Mouse (Mus musculus) intestine, embryonic 15.5 days (tissue): ENCODE measurements around the gene Tmem45b. TPM values are rescaled to one million over a fixed set of nuclear protein-coding genes. Genes with fewer than 3 reads are reported as not detected.

ENCODE experiments used
- ATAC-seq: fragments of 200-750 bp; cut with Nextera tagmentation; 2 replicates; pipeline ENCODE4 v1.8.0; 2017; ENCODE audit warnings: moderate TSS enrichment, moderate library complexity
- H3K27ac ChIP-seq: fragments of 300-500 bp; sonication (generic); 2 replicates; pipeline ENCODE4 v1.5.1; 2015; ENCODE audit warnings: mild to moderate bottlenecking, inconsistent platforms
- H3K27me3 ChIP-seq: fragments of 300-500 bp; sonication (generic); replicated peaks from 2 replicates; pipeline ENCODE4 v1.6.1; 2015; ENCODE audit warnings: inconsistent platforms
- H3K36me3 ChIP-seq: fragments of 300-500 bp; sonication (generic); 2 replicates; pipeline ENCODE4 v1.6.1; 2015; ENCODE audit warnings: inconsistent platforms
- H3K4me1 ChIP-seq: fragments of 300-500 bp; sonication (generic); replicated peaks from 2 replicates; pipeline ENCODE4 v1.6.1; 2015; ENCODE audit warnings: inconsistent platforms
- H3K4me2 ChIP-seq: fragments of 300-500 bp; sonication (generic); replicated peaks from 2 replicates; pipeline ENCODE4 v1.6.1; 2015; ENCODE audit warnings: mild to moderate bottlenecking, inconsistent platforms
- H3K4me3 ChIP-seq: fragments of 300-500 bp; sonication (generic); replicated peaks from 2 replicates; pipeline ENCODE4 v1.5.1; 2015; ENCODE audit warnings: inconsistent platforms
- H3K9ac ChIP-seq: fragments of 300-500 bp; sonication (generic); 2 replicates; pipeline ENCODE4 v1.6.1; 2015; ENCODE audit warnings: inconsistent platforms
- H3K9me3 ChIP-seq: fragments of 300-500 bp; sonication (generic); 2 replicates; pipeline ENCODE4 v1.6.1; 2016; ENCODE audit warnings: inconsistent platforms
- WGBS: fragments of 180-500 bp; shearing (Covaris S2); methylation state at CpG from one replicate; pipeline ENCODE4 v1.1.7; 2015; 5-methylcytosine and 5-hydroxymethylcytosine counted together
- polyA plus RNA-seq: library from polyadenylated mRNA; unstranded; fragments of >200 nt; fragmentation: Nextera tagmentation; extraction: Ambion mirVana; gene quantifications from 2 replicates; pipeline ENCODE4 v1.2.1, GENCODE M21; 2015

Gene Tmem45b
- polyA plus RNA-seq, 1 experiment from 2014 or later: 74.8 TPM

DNA sequence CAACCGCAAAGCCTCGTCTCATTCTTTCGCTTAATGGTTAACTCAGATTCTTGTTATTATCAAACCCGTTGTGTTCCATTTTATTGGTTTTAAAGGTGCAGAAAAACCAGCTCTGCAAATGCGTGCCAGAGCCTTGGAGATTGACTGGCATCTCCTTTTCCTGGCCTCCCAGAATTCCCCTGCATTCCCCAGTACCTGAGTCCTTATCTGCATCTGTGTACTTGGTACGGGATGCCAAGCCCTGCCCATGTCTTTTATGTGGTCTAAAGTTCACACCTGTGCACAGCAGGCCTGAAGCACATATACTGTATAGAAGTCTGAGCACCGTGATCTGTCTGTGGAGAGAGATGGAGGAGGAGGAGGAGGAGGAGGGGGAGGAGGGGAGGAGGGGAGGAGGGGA lies 26.4 kb downstream of the Tmem45b start:
- Histone ChIP-seq H3K9me3 (no peaks in the 10 kb centered on the region), H3K27ac (no peak overlapping the region), H3K4me3 (no peak overlapping the region), H3K36me3 (no peaks in the 10 kb centered on the region), H3K4me2 (peak overlapping the region; percentile 30; the same call in 1 of the 2 replicates), H3K9ac (no peak overlapping the region), H3K27me3 (no peaks in the 10 kb centered on the region), H3K4me1 (0 out of 2 replicates have a peak, but pooled peaks cover 1% of the 10 kb centered on the region)
- ATAC-seq: peak; percentile 98
- WGBS: 61% methylated on average over 6 of the region's 7 CpGs

- H3K4me3 ChIP-seq: no peak overlapping the region
- no peak for ATAC-seq
- H3K4me1 ChIP-seq: 0 out of 2 replicates have a peak, but pooled peaks cover 5% of the 10 kb centered on the region
- H3K36me3 ChIP-seq: no peaks in the 10 kb centered on the region
- H3K27me3 ChIP-seq: no peaks in the 10 kb centered on the region
- no peak overlapping the region for H3K4me2 ChIP-seq
- H3K27ac ChIP-seq: no peak overlapping the region
- no peaks in the 10 kb centered on the region for H3K9me3 ChIP-seq
- WGBS: 84% methylated on average over 8 of the region's 8 CpGs
- no peak overlapping the region for H3K9ac ChIP-seq
These were observed 28.8 kb downstream of the Tmem45b start for GRCm38 (mm10) chr9:31435415-31435814.

DNA sequence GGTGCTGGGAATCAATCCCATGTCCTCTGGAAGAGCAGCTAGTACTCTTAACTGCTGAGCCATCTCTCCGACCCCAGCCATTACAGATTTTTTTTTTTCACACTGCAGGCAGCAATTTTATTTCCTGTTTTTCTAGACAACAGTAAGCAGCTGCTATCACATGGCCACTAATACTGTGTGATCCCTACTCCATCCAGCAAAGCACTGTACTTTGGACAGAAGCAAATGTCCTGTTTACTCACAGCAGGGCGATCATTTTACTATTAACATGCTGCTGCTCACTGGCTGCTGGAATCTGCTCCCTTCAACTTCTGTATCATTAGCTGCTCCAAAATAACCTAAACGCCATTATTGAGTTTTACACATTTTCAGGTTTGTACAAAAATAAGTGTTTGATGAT lies 30.8 kb downstream of the Tmem45b start:
- 74% methylated on average over 3 of the region's 3 CpGs for WGBS
- Histone ChIP-seq H3K27me3 (no peaks in the 10 kb centered on the region), H3K4me1 (0 out of 2 replicates have a peak, but pooled peaks cover 5% of the 10 kb centered on the region), H3K9me3 (no peaks in the 10 kb centered on the region), H3K36me3 (no peaks in the 10 kb centered on the region), H3K4me2 (no peak overlapping the region), H3K27ac (no peak overlapping the region), H3K4me3 (no peak overlapping the region), H3K9ac (no peak overlapping the region)
- no peak for ATAC-seq

- Histone ChIP-seq H3K9me3 (no peaks in the 10 kb centered on the region), H3K27me3 (no peaks in the 10 kb centered on the region), H3K4me1 (0 out of 2 replicates have a peak, but pooled peaks cover 5% of the 10 kb centered on the region), H3K9ac (no peak overlapping the region), H3K4me2 (no peak overlapping the region), H3K36me3 (no peaks in the 10 kb centered on the region), H3K27ac (no peak overlapping the region), H3K4me3 (no peak overlapping the region)
- WGBS: 72% methylated on average over 7 of the region's 7 CpGs
- peak; percentile 36; the same call in 1 of the 2 replicates for ATAC-seq
These were observed 31.8 kb downstream of the Tmem45b start for GRCm38 (mm10) chr9:31432336-31432975.

GRCm38 (mm10) chr9:31431751-31432150 lies 32.5 kb downstream of the Tmem45b start:
- 0 out of 2 replicates have a peak, but pooled peaks have one; percentile 34 for ATAC-seq
- no peaks in the 10 kb centered on the region for H3K9me3 ChIP-seq
- no peak overlapping the region for H3K4me2 ChIP-seq
- WGBS: 71% methylated on average over 5 of the region's 5 CpGs
- H3K4me1 ChIP-seq: 0 out of 2 replicates have a peak, but pooled peaks cover 5% of the 10 kb centered on the region
- no peaks in the 10 kb centered on the region for H3K36me3 ChIP-seq
- H3K4me3 ChIP-seq: no peak overlapping the region
- no peak overlapping the region for H3K9ac ChIP-seq
- no peak overlapping the region for H3K27ac ChIP-seq
- H3K27me3 ChIP-seq: no peaks in the 10 kb centered on the region

- no peak overlapping the region for H3K9ac ChIP-seq
- H3K4me3 ChIP-seq: no peak overlapping the region
- no peaks in the 10 kb centered on the region for H3K9me3 ChIP-seq
- H3K27ac ChIP-seq: no peak overlapping the region
- H3K36me3 ChIP-seq: no peaks in the 10 kb centered on the region
- H3K4me1 ChIP-seq: 0 out of 2 replicates have a peak, but pooled peaks cover 5% of the 10 kb centered on the region
- 67% methylated on average over 9 of the region's 9 CpGs for WGBS
- no peak for ATAC-seq
- H3K27me3 ChIP-seq: no peaks in the 10 kb centered on the region
- H3K4me2 ChIP-seq: no peak overlapping the region
These were observed 34.3 kb downstream of the Tmem45b start for GRCm38 (mm10) chr9:31430011-31430410.

- WGBS: 87% methylated on average over 7 of the region's 7 CpGs
- H3K4me1 ChIP-seq: 0 out of 2 replicates have a peak, but pooled peaks cover 5% of the 10 kb centered on the region
These were observed 35.3 kb downstream of the Tmem45b start for GRCm38 (mm10) chr9:31428971-31429370.

GRCm38 (mm10) chr9:31422143-31422542 lies 42.1 kb downstream of the Tmem45b start:
- H3K4me3 ChIP-seq: no peak overlapping the region
- no peak overlapping the region for H3K27ac ChIP-seq
- no peaks in the 10 kb centered on the region for H3K4me1 ChIP-seq
- H3K36me3 ChIP-seq: peaks cover 19% of the 10 kb centered on the region
- H3K4me2 ChIP-seq: no peak overlapping the region
- H3K9me3 ChIP-seq: no peaks in the 10 kb centered on the region
- WGBS: 80% methylated on average over 5 of the region's 5 CpGs
- ATAC-seq: peak; percentile 43; the same call in 1 of the 2 replicates
- H3K27me3 ChIP-seq: no peaks in the 10 kb centered on the region
- H3K9ac ChIP-seq: no peak overlapping the region

More at GRCm38 (mm10) chr9:31428971-31429370, 35.3 kb downstream of the Tmem45b start:
- no peak overlapping the region for H3K4me2 ChIP-seq
- H3K9ac ChIP-seq: no peak overlapping the region
- H3K27me3 ChIP-seq: no peaks in the 10 kb centered on the region
- no peak for ATAC-seq
- H3K27ac ChIP-seq: no peak overlapping the region
- no peaks in the 10 kb centered on the region for H3K36me3 ChIP-seq
- H3K4me3 ChIP-seq: no peak overlapping the region
- no peaks in the 10 kb centered on the region for H3K9me3 ChIP-seq

- 97% methylated on average over 1 of the region's 1 CpGs for WGBS
- H3K9me3 ChIP-seq: no peaks in the 10 kb centered on the region
- H3K4me2 ChIP-seq: no peak overlapping the region
- peaks cover 36% of the 10 kb centered on the region for H3K36me3 ChIP-seq
- H3K27me3 ChIP-seq: no peaks in the 10 kb centered on the region
- H3K27ac ChIP-seq: no peak overlapping the region
- H3K4me1 ChIP-seq: no peaks in the 10 kb centered on the region
- no peak for ATAC-seq
- H3K9ac ChIP-seq: no peak overlapping the region
- H3K4me3 ChIP-seq: no peak overlapping the region
These were observed 45.4 kb downstream of the Tmem45b start for GRCm38 (mm10) chr9:31418821-31419220.

GRCm38 (mm10) chr9:31412165-31412564 lies 52.1 kb downstream of the Tmem45b start:
- H3K27ac ChIP-seq: no peak overlapping the region
- H3K9ac ChIP-seq: no peak overlapping the region
- H3K36me3 ChIP-seq: peaks cover 66% of the 10 kb centered on the region
- 92% methylated on average over 4 of the region's 4 CpGs for WGBS
- H3K4me2 ChIP-seq: no peak overlapping the region
- H3K4me3 ChIP-seq: no peak overlapping the region
- H3K4me1 ChIP-seq: no peaks in the 10 kb centered on the region
- H3K27me3 ChIP-seq: no peaks in the 10 kb centered on the region
- no peaks in the 10 kb centered on the region for H3K9me3 ChIP-seq
- ATAC-seq: no peak

DNA sequence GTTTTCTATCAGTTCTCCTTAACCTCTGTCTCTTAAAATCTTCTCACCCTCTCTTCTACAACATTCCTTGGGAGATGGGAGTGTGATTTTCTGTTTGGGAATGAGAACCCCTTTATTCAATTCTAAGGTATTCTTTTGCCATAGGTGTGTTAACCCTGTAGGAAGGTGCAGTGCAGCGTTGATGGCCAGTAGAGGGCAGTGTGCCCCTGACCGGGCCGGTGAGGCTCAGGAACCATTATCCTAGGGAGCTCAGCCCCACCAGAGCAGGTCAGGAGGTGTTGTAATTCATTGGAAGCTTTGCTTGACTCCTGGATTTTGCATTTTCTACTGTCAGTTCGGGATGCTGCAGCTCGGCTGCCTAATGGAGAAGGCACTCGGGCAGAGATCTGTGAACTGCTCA lies 59.0 kb downstream of the Tmem45b start:
- 59% methylated on average over 6 of the region's 6 CpGs for WGBS
- no peaks in the 10 kb centered on the region for H3K4me1 ChIP-seq
- H3K36me3 ChIP-seq: peaks cover 58% of the 10 kb centered on the region
- no peak overlapping the region for H3K27ac ChIP-seq
- ATAC-seq: peak; percentile 81
- H3K4me3 ChIP-seq: no peak overlapping the region
- H3K9ac ChIP-seq: no peak overlapping the region
- no peak overlapping the region for H3K4me2 ChIP-seq
- no peaks in the 10 kb centered on the region for H3K9me3 ChIP-seq
- H3K27me3 ChIP-seq: no peaks in the 10 kb centered on the region

DNA sequence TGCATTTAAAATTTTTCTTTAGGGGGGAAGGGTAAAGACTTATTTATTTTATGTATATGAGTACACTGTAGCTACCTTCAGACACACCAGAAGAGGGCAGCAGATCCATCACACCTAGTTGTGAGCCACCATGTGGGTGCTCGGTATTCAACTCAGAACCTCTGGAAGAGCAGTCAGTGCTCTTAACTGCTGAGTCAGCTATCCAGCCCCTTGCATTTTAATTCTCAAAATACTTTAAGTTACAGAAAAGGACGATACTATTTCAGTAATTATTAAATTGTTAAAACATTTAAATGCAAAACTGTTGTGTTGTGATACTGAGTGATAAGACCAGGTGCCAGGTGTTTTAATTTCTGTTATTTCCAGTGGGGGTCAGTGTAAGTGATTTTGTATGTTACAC lies 60.0 kb downstream of the Tmem45b start:
- H3K9me3 ChIP-seq: no peaks in the 10 kb centered on the region
- peaks cover 52% of the 10 kb centered on the region for H3K36me3 ChIP-seq
- no peak overlapping the region for H3K4me2 ChIP-seq
- H3K9ac ChIP-seq: no peak overlapping the region
- no peaks in the 10 kb centered on the region for H3K4me1 ChIP-seq
- no peak overlapping the region for H3K4me3 ChIP-seq
- no peak overlapping the region for H3K27ac ChIP-seq
- H3K27me3 ChIP-seq: no peaks in the 10 kb centered on the region
- 87% methylated on average over 2 of the region's 2 CpGs for WGBS
- no peak for ATAC-seq

DNA sequence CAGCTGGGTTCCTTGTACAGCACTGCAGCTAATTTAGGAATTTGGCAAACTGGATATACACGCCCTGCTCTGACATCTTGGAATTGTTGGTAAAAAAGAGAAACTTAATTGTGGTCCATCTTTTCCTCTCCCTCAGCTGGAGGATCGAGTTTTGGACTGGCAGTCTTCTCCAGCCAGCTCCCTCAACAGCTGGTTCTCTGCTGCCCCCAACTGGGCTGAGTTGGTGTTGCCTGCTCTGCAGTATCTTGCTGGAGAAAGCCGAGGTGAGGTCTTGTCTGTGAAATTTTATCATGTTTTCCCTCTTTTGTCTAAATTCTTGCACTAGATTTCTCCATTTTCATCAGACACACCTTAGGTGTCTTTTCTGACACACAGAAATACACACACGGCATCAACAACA lies 63.8 kb downstream of the Tmem45b start:
- H3K4me2 ChIP-seq: no peak overlapping the region
- no peaks in the 10 kb centered on the region for H3K27me3 ChIP-seq
- no peaks in the 10 kb centered on the region for H3K4me1 ChIP-seq
- WGBS: 50% methylated on average over 4 of the region's 4 CpGs
- H3K9ac ChIP-seq: no peak overlapping the region
- no peak overlapping the region for H3K27ac ChIP-seq
- H3K9me3 ChIP-seq: no peaks in the 10 kb centered on the region
- no peak overlapping the region for H3K4me3 ChIP-seq
- no peak for ATAC-seq
- peaks cover 56% of the 10 kb centered on the region for H3K36me3 ChIP-seq
